Mouse (Mus musculus) spleen, postnatal 10 days (tissue): ENCODE measurements around the gene Kdm5c.
"Not testable (repeated sequence)": the region's sequence is repeated elsewhere in the genome, so short reads cannot be mapped to it uniquely, and the experiment has no call there.

Experiments
- DNase-seq, 2 experiments: peaks; one replicate each; pipeline ENCODE4 v3.0.0; 2021 to 2022; ENCODE audit warnings: low spot score in 2 of 2

Gene Kdm5c

DNA sequence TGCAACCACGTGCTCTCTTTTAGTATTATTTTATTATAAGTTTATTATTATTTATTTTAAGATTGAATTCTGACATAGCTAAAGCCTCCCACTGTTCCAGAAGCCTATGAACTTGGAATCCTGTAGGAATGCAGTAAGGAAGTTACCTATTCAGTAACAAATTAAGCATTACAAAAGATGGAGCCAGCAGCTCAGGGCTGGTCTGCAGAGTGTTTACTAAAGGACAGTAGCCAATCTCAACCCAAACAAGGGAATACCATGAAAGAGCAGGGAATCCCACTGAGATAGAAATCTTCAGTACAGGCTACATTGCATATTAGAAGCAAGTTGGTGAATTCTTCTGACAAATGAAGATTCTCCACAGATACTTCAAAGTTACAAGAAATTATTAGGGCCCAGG, 54.2 kb downstream of the Kdm5c start:
- not testable (repeated sequence) for DNase-seq

DNA sequence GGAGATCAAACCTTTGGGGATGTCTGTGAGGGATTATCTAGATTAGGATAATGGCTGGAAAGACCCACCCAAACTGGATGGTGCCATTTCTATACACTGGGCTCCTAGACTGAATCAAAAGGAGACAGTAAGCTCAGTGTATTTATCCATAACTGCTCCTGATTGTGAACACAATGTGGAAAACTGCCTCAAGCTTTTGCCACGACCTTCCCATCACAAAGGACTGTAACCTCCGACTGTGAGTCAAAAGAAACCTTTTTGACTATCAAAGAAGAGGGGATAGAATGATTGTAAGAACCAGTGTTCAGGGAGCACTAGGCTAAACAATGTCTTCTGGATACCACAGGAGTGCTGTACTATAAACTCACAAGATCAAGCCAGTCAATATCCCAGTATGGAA, 73.4 kb downstream of the Kdm5c start:
- no peak for DNase-seq

- DNase-seq, result peak in 1 of 2 experiments; percentile 60
Observed at GRCm38 (mm10) chrX:152307371-152307770, 74.6 kb downstream of the Kdm5c start.

- DNase-seq, result peak; percentile 43 to 77
Observed at GRCm38 (mm10) chrX:152307942-152308341, 75.1 kb downstream of the Kdm5c start.

GRCm38 (mm10) chrX:152320535-152320934, 87.7 kb downstream of the Kdm5c start:
- DNase-seq, result no peak

GRCm38 (mm10) chrX:152322776-152323175, 90.0 kb downstream of the Kdm5c start:
- no peak for DNase-seq

DNA sequence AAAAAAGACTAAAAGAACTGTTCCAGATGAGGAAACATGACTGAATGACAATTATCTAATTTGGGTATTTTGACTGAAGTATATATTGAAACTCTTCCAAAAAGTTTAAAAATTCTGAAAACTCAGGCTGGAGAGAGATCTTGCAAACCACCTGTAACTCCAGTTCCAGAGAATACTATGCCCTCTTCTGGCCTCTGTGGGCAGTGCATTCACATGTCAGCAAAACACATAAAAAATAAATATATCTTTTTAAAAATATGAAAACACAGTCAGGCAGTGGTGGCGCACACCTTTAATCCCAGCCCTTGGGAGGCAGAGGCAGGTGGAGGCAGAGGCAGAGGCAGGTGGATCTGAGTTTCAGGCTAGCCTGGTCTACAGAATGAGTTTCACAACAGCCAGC, 90.8 kb downstream of the Kdm5c start:
- peak in 1 of 2 experiments; percentile 66 for DNase-seq
